Mouse (Mus musculus) liver, embryonic 16.5 days (tissue): ENCODE measurements around the gene Nol9. TPM values are rescaled to one million over a fixed set of nuclear protein-coding genes. Genes with fewer than 3 reads are reported as not detected.

Source experiments
- ATAC-seq: fragments of 200-750 bp; cut with Nextera tagmentation; 2 replicates; pipeline ENCODE4 v1.8.0; 2017; ENCODE audit warnings: low read depth, mild to moderate bottlenecking, moderate number of reproducible peaks, moderate library complexity
- H3K27ac ChIP-seq: fragments of 300-500 bp; sonication (generic); 2 replicates; pipeline ENCODE4 v1.5.1; 2014; ENCODE audit warnings: mild to moderate bottlenecking, low read length
- H3K27me3 ChIP-seq: fragments of 300-500 bp; sonication (generic); 2 replicates; pipeline ENCODE4 v1.6.1; 2014; ENCODE audit warnings: low read depth, low read length, mixed read lengths; ENCODE audit not compliant: control insufficient read depth, insufficient read depth
- H3K36me3 ChIP-seq: fragments of 300-500 bp; sonication (generic); 2 replicates; pipeline ENCODE4 v1.6.1; 2014; ENCODE audit warnings: mild to moderate bottlenecking; ENCODE audit not compliant: control insufficient read depth, insufficient read depth
- H3K4me1 ChIP-seq: fragments of 300-500 bp; sonication (generic); 2 replicates; pipeline ENCODE4 v1.6.1; 2014; ENCODE audit warnings: low read depth, low read length, mixed read lengths; ENCODE audit not compliant: control insufficient read depth
- H3K4me2 ChIP-seq: fragments of 300-500 bp; sonication (generic); 2 replicates; pipeline ENCODE4 v1.6.1; 2014; ENCODE audit warnings: low read depth, low read length, mixed read lengths
- H3K4me3 ChIP-seq: fragments of 300-500 bp; sonication (generic); 2 replicates; pipeline ENCODE4 v1.5.1; 2014; ENCODE audit warnings: low read depth, mild to moderate bottlenecking, low read length
- H3K9ac ChIP-seq: fragments of 300-500 bp; sonication (generic); 2 replicates; pipeline ENCODE4 v1.6.1; 2014; ENCODE audit warnings: low read depth, low read length
- H3K9me3 ChIP-seq: fragments of 300-500 bp; sonication (generic); replicated peaks from 2 replicates; pipeline ENCODE4 v1.6.1; 2016; ENCODE audit warnings: low read length; ENCODE audit not compliant: control insufficient read depth
- WGBS: fragments of 180-500 bp; shearing (Covaris S2); extraction: QIAGEN DNeasy Blood & Tissue Kit; methylation state at CpG from one replicate; pipeline ENCODE4 v1.1.7; 2014; ENCODE audit not compliant: insufficient replicate concordance; 5-methylcytosine and 5-hydroxymethylcytosine counted together
- polyA plus RNA-seq: library from polyadenylated mRNA; unstranded; fragments of >200 nt; fragmentation: Nextera tagmentation; extraction: Ambion mirVana; gene quantifications from 2 replicates; pipeline ENCODE4 v1.2.1, GENCODE M21; 2015

Nol9 gene
- polyA plus RNA-seq, 1 experiment from 2014 or later = 11.5 TPM

DNA sequence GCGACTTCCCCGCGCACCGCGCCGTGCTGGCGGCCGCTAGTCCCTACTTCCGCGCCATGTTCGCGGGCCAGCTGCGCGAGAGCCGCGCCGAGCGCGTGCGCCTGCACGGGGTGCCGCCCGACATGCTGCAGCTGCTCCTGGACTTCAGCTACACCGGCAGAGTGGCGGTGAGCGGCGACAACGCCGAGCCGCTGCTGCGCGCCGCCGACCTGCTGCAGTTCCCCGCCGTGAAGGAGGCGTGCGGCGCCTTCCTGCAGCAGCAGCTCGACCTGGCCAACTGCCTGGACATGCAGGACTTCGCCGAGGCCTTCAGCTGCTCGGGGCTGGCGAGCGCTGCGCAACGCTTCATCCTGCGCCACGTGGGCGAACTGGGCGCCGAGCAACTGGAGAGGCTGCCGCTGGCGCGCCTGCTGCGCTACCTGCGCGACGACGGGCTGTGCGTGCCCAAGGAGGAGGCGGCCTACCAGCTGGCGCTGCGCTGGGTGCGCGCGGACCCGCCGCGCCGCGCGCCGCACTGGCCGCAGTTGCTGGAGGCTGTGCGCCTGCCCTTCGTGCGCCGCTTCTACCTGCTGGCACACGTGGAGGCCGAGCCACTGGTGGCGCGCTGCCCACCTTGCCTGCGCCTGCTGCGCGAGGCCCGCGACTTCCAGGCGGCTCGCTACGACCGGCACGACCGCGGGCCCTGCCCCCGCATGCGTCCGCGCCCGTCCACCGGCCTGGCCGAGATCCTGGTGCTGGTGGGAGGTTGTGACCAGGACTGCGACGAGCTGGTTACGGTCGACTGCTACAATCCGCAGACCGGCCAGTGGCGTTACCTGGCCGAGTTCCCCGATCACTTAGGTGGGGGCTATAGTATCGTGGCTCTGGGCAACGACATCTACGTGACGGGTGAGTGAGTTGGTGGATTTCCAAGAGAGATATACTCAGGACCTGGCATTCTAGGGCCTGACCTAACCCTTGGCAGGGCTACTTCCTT, 29.8 kb upstream of the Nol9 start:
- Histone ChIP-seq H3K27me3 (peaks cover 22% of the 10 kb centered on the region), H3K36me3 (peaks cover 7% of the 10 kb centered on the region), H3K27ac (peak overlapping the region; percentile 87), H3K9me3 (no peaks in the 10 kb centered on the region), H3K4me2 (peak overlapping the region; percentile 100), H3K4me1 (peaks cover 39% of the 10 kb centered on the region), H3K9ac (peak overlapping the region; percentile 82), H3K4me3 (peak overlapping the region; percentile 87)
- under 1% methylated on average over 115 of the region's 115 CpGs for WGBS
- ATAC-seq = peak; percentile 35

DNA sequence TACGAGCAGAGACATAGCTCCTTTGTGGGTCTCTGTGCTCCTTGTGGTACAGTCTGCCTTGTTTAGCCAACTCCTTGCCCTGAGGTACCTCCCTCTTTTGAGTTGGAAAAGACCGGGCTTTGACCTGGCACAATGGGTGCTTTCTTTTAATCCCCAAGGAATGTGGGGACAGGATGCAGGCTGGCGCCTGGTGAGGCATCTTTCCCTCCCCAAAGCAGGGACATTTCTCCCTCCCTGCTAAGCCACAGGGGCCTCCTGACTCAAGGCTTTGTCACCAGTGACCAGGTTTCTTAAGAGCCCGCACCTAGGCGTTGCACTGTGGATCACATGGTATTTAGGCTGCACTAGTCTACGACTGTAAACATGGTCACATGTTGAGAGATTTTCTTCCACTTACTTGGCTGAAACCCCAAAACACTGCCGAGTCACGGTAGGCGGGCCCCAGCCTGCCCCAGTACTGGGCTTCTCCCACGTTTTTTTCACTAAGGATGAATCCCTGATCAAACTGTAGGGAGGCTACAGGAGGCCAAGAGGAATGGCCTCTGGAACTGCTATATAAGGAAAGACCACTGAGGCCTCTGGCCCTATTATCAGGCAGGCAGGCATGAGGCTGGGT, 28.9 kb upstream of the Nol9 start:
- Histone ChIP-seq H3K4me2 (peak overlapping the region; percentile 100), H3K36me3 (peaks cover 8% of the 10 kb centered on the region), H3K27me3 (peaks cover 22% of the 10 kb centered on the region), H3K9ac (peak overlapping the region; percentile 82), H3K27ac (peak overlapping the region; percentile 87), H3K4me3 (peak overlapping the region; percentile 87), H3K9me3 (no peaks in the 10 kb centered on the region), H3K4me1 (peaks cover 39% of the 10 kb centered on the region)
- peak; percentile 70 for ATAC-seq
- under 1% methylated on average over 10 of the region's 10 CpGs for WGBS

DNA sequence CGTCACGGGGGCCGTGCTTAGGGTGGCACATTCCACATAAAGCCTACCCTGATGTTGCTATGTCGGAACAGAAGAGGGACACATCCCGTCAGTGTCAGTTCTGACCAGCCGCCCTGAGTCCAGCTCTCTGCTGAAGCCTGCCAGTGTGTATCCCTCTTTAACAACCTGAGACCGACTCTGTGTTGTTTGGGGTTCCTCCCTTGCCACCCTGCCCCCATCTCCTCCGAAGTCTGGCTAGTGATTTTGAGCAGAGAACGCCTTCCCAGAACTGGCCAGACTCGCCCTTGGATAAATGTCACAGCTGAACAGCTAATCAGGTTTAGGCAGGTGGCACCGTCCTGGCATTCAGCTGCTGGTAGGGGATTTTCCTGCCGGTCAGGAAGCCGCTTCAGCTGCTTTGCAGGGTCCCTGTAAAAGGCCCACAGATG, 28.4 kb upstream of the Nol9 start:
- Histone ChIP-seq H3K9me3 (no peaks in the 10 kb centered on the region), H3K4me3 (peak overlapping the region; percentile 87), H3K36me3 (peaks cover 13% of the 10 kb centered on the region), H3K4me1 (peaks cover 39% of the 10 kb centered on the region), H3K9ac (peak overlapping the region; percentile 58), H3K27me3 (peaks cover 22% of the 10 kb centered on the region), H3K4me2 (peak overlapping the region; percentile 100), H3K27ac (peak overlapping the region; percentile 87)
- WGBS = 6% methylated on average over 13 of the region's 13 CpGs
- ATAC-seq = peak; percentile 35

DNA sequence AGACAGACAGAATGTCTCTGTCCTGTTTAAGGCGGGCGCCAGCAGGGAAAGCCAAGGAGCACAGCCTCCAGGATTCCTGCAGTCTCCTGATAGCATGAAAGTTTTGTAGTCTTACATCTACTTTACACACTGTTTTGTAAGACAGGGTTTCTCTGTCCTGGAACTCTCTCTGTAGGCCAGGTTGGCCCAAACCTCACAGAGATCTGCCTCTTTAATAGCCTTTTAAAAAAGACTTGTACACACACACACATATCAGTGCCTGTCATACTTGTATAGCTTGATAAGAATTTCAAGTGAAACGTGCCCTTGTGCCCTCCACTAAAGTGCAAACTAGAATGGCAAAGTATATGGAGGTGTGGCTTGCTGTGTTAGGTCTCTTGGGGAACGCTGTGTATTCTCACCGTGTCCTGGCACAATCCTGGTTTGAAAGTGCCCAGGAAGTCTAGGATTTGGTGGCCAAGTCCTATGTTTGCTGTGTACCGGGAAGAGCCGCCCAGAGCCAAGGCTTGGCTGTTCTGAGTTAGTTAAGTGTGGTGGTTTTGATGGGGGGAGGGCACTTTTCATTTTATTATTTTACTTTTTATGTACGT, 27.9 kb upstream of the Nol9 start:
- Histone ChIP-seq H3K9ac (peak overlapping the region; percentile 58), H3K27me3 (peaks cover 22% of the 10 kb centered on the region), H3K4me3 (peak overlapping the region; percentile 87), H3K36me3 (peaks cover 13% of the 10 kb centered on the region), H3K27ac (peak overlapping the region; percentile 87), H3K4me2 (peak overlapping the region; percentile 100), H3K9me3 (no peaks in the 10 kb centered on the region), H3K4me1 (peaks cover 39% of the 10 kb centered on the region)
- peak; percentile 16 for ATAC-seq
- WGBS = 52% methylated on average over 8 of the region's 8 CpGs

DNA sequence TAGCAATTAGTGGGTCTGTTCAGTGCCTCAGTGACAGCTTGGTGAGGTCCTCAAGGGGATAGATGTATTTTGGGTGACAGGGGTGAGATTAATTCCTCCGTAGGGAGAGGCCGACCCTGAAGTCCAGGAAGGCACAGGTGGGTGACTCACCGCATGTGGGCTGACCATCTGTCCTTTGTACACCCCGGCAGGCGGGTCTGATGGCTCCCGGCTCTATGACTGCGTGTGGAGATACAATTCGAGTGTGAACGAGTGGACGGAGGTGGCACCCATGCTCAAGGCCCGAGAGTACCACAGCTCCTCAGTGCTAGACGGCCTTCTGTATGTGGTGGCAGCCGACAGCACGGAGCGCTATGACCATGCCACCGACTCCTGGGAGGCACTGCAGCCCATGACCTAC, 27.0 kb upstream of the Nol9 start:
- 92% methylated on average over 16 of the region's 16 CpGs for WGBS
- H3K4me1 ChIP-seq = peaks cover 39% of the 10 kb centered on the region
- no peak overlapping the region for H3K9ac ChIP-seq
- H3K4me3 ChIP-seq = no peak overlapping the region
- no peak overlapping the region for H3K27ac ChIP-seq
- H3K9me3 ChIP-seq = no peaks in the 10 kb centered on the region
- 0 out of 2 replicates have a peak overlapping the region, but pooled peaks have one; percentile 100 for H3K4me2 ChIP-seq
- peaks cover 15% of the 10 kb centered on the region for H3K27me3 ChIP-seq
- ATAC-seq = no peak
- peaks cover 13% of the 10 kb centered on the region for H3K36me3 ChIP-seq

DNA sequence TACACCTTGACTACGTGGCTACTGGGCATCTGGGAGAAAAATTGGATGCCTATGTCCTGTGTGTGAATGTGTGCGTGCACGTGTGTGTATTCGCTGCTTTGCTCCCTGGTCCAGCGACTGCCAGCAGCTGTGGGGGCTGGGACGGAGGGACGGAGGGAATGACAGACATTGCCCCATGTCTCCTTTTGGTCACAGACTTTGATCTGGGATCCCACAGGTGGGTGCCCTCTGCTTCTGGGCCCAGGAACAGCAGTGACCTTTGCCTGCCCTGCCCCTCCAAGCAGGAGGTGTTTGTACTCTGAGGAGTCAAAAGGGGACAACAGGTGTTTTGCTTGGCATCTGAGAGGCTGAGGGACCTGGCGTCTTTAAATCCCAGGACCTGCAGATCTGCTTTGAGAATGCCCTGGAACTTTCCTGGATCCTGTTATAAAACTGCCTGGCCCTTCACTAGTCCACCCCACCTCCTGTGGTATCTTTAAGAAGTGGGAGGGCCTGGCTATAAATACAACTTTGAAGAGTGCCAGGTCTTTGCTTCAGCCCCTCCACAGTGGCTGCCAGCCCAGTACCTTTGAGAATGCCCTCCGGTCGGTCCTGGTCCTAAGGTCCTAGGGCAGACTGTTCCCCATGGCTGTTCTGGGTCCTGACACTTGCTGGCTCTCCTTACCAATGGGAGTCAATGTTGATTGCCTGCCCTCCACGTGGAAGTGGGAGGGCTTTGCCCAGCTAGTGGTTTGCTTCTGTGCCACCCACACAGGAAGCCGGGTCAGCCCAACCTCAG, 25.9 kb upstream of the Nol9 start:
- Histone ChIP-seq H3K4me3 (no peak overlapping the region), H3K27me3 (peaks cover 4% of the 10 kb centered on the region), H3K9me3 (no peaks in the 10 kb centered on the region), H3K4me2 (no peak overlapping the region), H3K36me3 (peaks cover 13% of the 10 kb centered on the region), H3K9ac (no peak overlapping the region), H3K4me1 (peaks cover 31% of the 10 kb centered on the region), H3K27ac (no peak overlapping the region)
- 70% methylated on average over 12 of the region's 12 CpGs for WGBS
- ATAC-seq = no peak

DNA sequence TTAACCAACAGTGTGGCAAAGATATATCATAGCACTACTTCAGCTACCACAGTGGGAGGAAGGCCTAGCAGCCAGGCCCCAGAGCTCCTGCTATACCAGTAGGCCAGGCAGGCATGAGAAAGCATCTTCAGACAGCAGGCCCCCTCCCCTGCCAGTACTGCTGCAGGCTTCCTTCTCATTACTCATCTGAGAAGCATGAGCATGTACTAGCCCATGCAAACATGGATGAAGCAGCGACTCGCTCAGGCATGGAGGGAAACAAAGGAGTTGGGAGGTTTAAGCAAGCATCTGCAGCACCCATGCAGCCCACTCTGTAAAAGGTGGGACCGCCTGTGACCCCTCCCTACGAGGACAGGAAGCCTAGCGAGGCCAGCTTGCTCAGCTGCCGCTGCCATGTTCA, 20.0 kb upstream of the Nol9 start:
- Histone ChIP-seq H3K4me3 (no peak overlapping the region), H3K36me3 (peaks cover 34% of the 10 kb centered on the region), H3K27ac (no peak overlapping the region), H3K4me2 (no peak overlapping the region), H3K27me3 (no peaks in the 10 kb centered on the region), H3K9me3 (no peaks in the 10 kb centered on the region), H3K9ac (no peak overlapping the region), H3K4me1 (peaks cover 2% of the 10 kb centered on the region)
- 86% methylated on average over 6 of the region's 6 CpGs for WGBS
- no peak for ATAC-seq

DNA sequence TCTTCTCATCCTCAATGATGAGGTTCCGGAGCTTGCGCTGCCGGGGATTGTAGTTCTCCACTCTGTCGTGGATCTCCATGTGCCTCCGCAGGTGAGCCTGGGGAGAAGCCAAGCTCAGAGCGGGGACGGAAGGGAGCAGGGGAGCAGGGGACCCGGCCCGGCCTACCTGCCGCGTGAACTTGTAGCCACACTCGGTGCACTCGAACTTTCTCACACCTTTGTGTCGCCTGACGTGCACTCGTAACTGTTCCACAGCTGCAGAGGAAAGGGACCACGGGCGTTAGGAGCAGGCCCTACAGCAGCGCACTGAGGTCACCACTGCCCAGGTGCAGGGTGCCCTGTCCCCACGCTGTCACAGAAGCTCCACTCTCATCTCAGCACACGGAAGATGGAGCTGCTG, 19.1 kb upstream of the Nol9 start:
- ATAC-seq = no peak
- 85% methylated on average over 21 of the region's 21 CpGs for WGBS
- H3K27ac ChIP-seq = no peak overlapping the region
- no peak overlapping the region for H3K4me2 ChIP-seq
- no peaks in the 10 kb centered on the region for H3K27me3 ChIP-seq
- H3K36me3 ChIP-seq = peaks cover 31% of the 10 kb centered on the region
- peaks cover 6% of the 10 kb centered on the region for H3K4me1 ChIP-seq
- no peaks in the 10 kb centered on the region for H3K9me3 ChIP-seq
- H3K9ac ChIP-seq = no peak overlapping the region
- no peak overlapping the region for H3K4me3 ChIP-seq
